Mouse (Mus musculus) G1E (cell line): ENCODE results near the gene Steap3.

Source experiments
- CTCF ChIP-seq: IDR thresholded peaks from 2 replicates; pipeline ENCODE4 v1.5.1; 2012; ENCODE audit warnings: low read depth, low read length, inconsistent platforms, mixed read lengths
- GATA1 ChIP-seq: IDR thresholded peaks from 2 replicates; pipeline ENCODE4 v1.6.1; 2012; ENCODE audit warnings: borderline replicate concordance, low read length, inconsistent platforms, mixed read lengths
- POLR2AphosphoS5 ChIP-seq: IDR thresholded peaks from 2 replicates; pipeline ENCODE4 v1.6.1; 2012; ENCODE audit warnings: low read depth, low read length, inconsistent platforms; ENCODE audit not compliant: insufficient replicate concordance
- TAL1 ChIP-seq: conservative IDR thresholded peaks from 2 replicates; pipeline ENCODE4 v1.6.1; 2012; ENCODE audit warnings: low read depth, low read length, inconsistent platforms, mixed read lengths

DNA sequence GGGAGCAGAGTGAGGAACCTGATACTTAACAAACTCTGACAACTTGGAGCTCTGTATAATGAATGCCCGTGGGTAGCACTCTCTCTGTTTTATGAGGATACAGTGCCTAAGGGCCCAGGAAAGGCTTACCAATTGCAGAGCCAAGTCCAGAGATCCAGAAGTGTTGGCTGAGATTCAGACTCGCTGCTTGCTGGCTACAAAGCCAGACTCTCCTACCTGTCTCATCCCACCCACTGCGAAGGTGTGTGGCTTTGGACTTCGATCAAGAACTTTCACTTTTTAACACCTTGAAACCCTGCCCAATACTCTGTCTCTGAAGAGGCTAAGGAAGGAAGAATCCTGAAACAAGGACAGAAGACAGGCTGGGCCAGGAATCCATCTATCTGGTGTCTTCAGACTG is 9.3 kb downstream of the Steap3 start:
- TF ChIP-seq CTCF (no peak), POLR2AphosphoS5 (no peak), TAL1 (no peak), GATA1 (no peak)
